Mouse (Mus musculus) hindbrain, embryonic 14.5 days (tissue): Measurements from ENCODE around the gene Mthfd1l. TPM values are rescaled to one million over a fixed set of nuclear protein-coding genes. Genes with fewer than 3 reads are reported as not detected.
"Not testable (repeated sequence)": the region's sequence is repeated elsewhere in the genome, so short reads cannot be mapped to it uniquely, and the experiment has no call there.

ENCODE experiments used
- ATAC-seq: fragments of 200-750 bp; cut with Nextera tagmentation; 2 replicates; pipeline ENCODE4 v1.8.0; 2017; ENCODE audit warnings: moderate number of reproducible peaks, mild to moderate bottlenecking, moderate TSS enrichment, moderate library complexity; ENCODE audit not compliant: low FRiP score
- DNase-seq: peaks from one replicate; pipeline ENCODE4 v3.0.0-alpha.2; 2015; ENCODE audit warnings: low spot score
- H3K27ac ChIP-seq: fragments of 300-500 bp; sonication (generic); 2 replicates; pipeline ENCODE4 v1.5.1; 2014; ENCODE audit warnings: mild to moderate bottlenecking, moderate library complexity
- H3K27me3 ChIP-seq: fragments of 300-500 bp; sonication (generic); 2 replicates; pipeline ENCODE4 v1.6.1; 2014; ENCODE audit warnings: mild to moderate bottlenecking, low read length, mixed read lengths; ENCODE audit not compliant: control insufficient read depth, insufficient read depth
- H3K36me3 ChIP-seq: fragments of 300-500 bp; sonication (generic); replicated peaks from 2 replicates; pipeline ENCODE4 v1.6.1; 2014; ENCODE audit not compliant: control insufficient read depth, insufficient read depth
- H3K4me1 ChIP-seq: fragments of 300-500 bp; sonication (generic); replicated peaks from 2 replicates; pipeline ENCODE4 v1.6.1; 2014; ENCODE audit warnings: antibody characterized with exemption, low read length, mixed read lengths; ENCODE audit not compliant: control insufficient read depth, insufficient read depth
- H3K4me2 ChIP-seq: fragments of 300-500 bp; sonication (generic); replicated peaks from 2 replicates; pipeline ENCODE4 v1.6.1; 2014; ENCODE audit warnings: mild to moderate bottlenecking, moderate library complexity
- H3K4me3 ChIP-seq: fragments of 300-500 bp; sonication (generic); replicated peaks from 2 replicates; pipeline ENCODE4 v1.5.1; 2014; ENCODE audit warnings: mild to moderate bottlenecking, low read length
- H3K9ac ChIP-seq: fragments of 300-500 bp; sonication (generic); 2 replicates; pipeline ENCODE4 v1.6.1; 2014
- H3K9me3 ChIP-seq: fragments of 300-500 bp; sonication (generic); 2 replicates; pipeline ENCODE4 v1.6.1; 2016; ENCODE audit warnings: low read length; ENCODE audit not compliant: control insufficient read depth
- WGBS: fragments of 180-500 bp; shearing (Covaris S2); extraction: QIAGEN DNeasy Blood & Tissue Kit; methylation state at CpG from one replicate; pipeline ENCODE4 v1.1.7; 2014; 5-methylcytosine and 5-hydroxymethylcytosine counted together
- polyA plus RNA-seq: library from polyadenylated mRNA; unstranded; fragments of >200 nt; fragmentation: Nextera tagmentation; extraction: Ambion mirVana; gene quantifications from 2 replicates; pipeline ENCODE4 v1.2.1, GENCODE M21; 2014

Gene Mthfd1l
- polyA plus RNA-seq, 1 experiment from 2014 or later: 8.0 TPM

DNA sequence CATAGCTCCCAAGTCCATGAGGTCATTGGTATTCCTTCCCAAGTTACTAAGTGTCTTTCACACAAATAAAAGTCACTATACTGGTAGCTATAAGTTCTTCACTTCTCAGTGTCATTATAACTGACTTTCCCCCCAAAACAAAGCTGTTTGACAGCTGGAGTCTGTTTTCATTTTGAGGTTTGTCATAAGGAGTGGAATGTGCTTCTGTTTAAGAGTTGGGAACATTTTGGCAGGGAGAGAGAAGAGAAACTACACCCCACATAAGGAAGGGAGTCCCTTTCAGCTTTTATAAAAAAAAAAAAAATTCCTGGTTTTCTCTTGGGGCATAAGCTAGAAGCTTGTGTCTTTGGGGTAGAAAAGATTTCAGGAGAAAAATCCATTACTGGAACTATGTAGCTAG lies 143.7 kb downstream of the Mthfd1l start:
- H3K9me3 ChIP-seq: no peaks in the 10 kb centered on the region
- H3K4me3 ChIP-seq: no peak overlapping the region
- DNase-seq: no peak
- H3K36me3 ChIP-seq: no peaks in the 10 kb centered on the region
- no peak overlapping the region for H3K9ac ChIP-seq
- H3K4me2 ChIP-seq: no peak overlapping the region
- H3K4me1 ChIP-seq: 0 out of 2 replicates have a peak, but pooled peaks cover 13% of the 10 kb centered on the region
- no peaks in the 10 kb centered on the region for H3K27me3 ChIP-seq
- no peak for ATAC-seq
- no peak overlapping the region for H3K27ac ChIP-seq

DNA sequence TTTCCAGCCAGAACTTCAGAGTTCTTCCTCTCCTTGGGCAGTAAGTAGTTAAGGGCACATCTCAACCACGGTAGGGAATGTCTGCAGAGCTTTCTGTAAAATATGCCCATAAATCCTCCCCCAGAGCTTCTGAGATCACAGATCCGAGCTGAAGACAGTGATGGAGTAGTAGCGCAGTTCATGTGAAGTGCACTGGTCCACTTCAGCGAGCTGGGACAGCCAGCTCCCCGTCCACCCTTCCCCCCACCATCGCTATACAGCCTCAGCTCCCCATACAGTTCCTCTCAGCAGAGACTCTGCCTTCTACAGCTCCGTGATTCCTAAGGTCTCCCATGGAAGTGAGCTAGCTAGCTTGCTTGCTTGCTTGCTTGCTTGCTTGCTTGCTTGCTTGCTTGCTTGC lies 144.2 kb downstream of the Mthfd1l start:
- Histone ChIP-seq H3K9ac (no peak overlapping the region), H3K27ac (no peak overlapping the region), H3K4me1 (0 out of 2 replicates have a peak, but pooled peaks cover 13% of the 10 kb centered on the region), H3K36me3 (no peaks in the 10 kb centered on the region), H3K4me3 (no peak overlapping the region), H3K4me2 (no peak overlapping the region), H3K27me3 (no peaks in the 10 kb centered on the region), H3K9me3 (no peaks in the 10 kb centered on the region)
- DNase-seq (no peak), ATAC-seq (no peak)
- WGBS: 52% methylated on average over 7 of the region's 7 CpGs

DNA sequence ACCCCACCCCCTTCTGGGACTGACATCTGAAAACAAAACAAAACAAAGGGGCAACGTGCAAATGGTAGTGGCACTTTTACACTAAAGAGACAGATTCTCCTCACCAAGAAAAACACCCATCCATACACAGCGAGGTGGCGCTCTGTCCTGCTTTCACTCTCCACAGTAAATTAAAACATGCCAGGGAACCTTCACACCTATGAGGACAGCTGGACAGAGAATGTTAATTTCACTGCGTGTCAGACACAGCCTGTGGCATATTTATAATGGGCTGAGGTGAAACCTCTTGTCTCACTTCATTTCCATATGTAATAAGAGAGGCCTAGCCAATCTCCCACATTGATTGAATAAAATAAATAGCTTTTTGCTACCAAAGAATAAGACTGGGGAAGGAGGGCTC lies 146.4 kb downstream of the Mthfd1l start:
- Histone ChIP-seq H3K4me1 (no peaks in the 10 kb centered on the region), H3K36me3 (no peaks in the 10 kb centered on the region), H3K9ac (no peak overlapping the region), H3K27me3 (no peaks in the 10 kb centered on the region), H3K9me3 (no peaks in the 10 kb centered on the region), H3K4me3 (no peak overlapping the region), H3K27ac (no peak overlapping the region), H3K4me2 (no peak overlapping the region)
- 64% methylated on average over 4 of the region's 4 CpGs for WGBS
- ATAC-seq (no peak), DNase-seq (no peak)

DNA sequence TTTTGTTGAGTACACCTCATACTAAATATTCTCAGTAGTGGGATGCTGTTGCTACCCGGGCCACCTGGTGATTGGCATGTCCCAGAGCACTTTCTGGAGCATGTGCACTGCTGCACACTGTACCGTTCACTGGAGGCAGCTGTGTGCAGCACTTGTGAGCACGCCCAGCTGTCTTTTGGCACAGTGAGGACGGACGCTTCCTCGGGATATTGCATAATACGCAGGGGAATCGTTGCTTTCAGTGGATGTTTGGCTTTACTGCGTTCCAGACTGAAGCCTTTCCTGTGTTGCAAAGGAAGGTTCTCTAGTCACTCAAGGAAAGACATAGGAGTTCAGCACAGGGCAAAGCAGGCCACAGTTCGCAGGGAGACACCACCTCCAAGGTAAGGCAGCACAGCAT lies 147.8 kb downstream of the Mthfd1l start:
- 76% methylated on average over 10 of the region's 10 CpGs for WGBS
- Histone ChIP-seq H3K27ac (no peak overlapping the region), H3K4me1 (no peaks in the 10 kb centered on the region), H3K4me2 (no peak overlapping the region), H3K9me3 (no peaks in the 10 kb centered on the region), H3K9ac (no peak overlapping the region), H3K4me3 (no peak overlapping the region), H3K27me3 (no peaks in the 10 kb centered on the region), H3K36me3 (no peaks in the 10 kb centered on the region)
- ATAC-seq (no peak), DNase-seq (no peak)

DNA sequence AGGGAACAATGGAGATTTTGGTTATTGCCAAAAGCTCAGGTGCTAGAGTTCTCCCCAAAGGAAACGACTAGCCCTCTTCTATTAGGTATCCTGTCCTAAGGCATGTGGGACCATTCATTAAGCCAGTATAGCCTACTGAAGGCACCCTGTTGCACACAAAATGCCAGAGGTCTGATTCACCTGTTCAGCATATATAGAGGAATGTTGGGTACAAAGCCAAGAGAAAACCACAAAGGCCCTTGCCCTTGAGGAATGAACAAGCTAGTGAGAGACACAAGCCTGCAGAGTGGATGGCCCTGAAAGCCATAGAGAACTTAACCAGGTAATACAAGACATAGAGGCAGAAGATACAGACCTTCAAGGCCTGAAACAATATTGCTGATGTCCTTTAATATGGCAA lies 148.3 kb downstream of the Mthfd1l start:
- H3K36me3 ChIP-seq: no peaks in the 10 kb centered on the region
- no peak overlapping the region for H3K27ac ChIP-seq
- no peak overlapping the region for H3K4me3 ChIP-seq
- no peak overlapping the region for H3K9ac ChIP-seq
- H3K4me1 ChIP-seq: no peaks in the 10 kb centered on the region
- H3K27me3 ChIP-seq: no peaks in the 10 kb centered on the region
- no peaks in the 10 kb centered on the region for H3K9me3 ChIP-seq
- WGBS: 93% methylated on average over 1 of the region's 1 CpGs
- no peak overlapping the region for H3K4me2 ChIP-seq
- DNase-seq: no peak
- no peak for ATAC-seq

DNA sequence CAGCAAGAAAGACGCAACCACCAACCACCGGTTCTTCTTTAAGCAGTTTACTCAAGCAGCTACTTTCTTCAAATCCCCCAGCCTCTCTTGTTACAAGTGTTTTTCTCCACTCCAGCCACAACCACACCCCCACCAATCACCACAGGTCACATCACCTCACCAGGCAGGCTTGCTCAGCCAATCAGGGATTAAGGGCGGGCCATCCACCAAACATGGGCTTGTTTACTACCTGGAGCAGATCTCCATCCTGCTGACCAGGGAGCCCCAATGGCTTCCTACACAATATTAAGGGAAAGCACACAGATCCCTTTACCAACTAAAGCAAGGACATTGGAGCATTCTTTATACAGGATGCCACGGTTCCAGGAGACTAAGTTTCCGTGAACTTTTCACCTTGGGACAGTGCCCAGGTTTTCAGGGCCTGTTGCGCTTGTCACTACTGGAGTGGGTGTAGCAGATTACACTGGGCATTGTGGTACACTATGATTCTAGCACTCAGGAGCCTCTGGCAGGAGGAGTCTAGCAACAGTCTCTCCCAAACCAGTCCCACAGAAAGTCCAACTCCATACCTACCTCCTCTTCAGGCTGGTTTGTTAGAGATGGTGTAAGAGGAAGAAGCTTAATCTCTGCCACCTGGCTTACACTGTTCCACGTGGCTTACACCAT lies 150.5 kb downstream of the Mthfd1l start:
- H3K27me3 ChIP-seq, H3K4me3 ChIP-seq, H3K9me3 ChIP-seq, H3K36me3 ChIP-seq, ATAC-seq, H3K9ac ChIP-seq, H3K4me1 ChIP-seq, H3K27ac ChIP-seq, H3K4me2 ChIP-seq, DNase-seq: not testable (repeated sequence)
- 88% methylated on average over 7 of the region's 7 CpGs for WGBS

DNA sequence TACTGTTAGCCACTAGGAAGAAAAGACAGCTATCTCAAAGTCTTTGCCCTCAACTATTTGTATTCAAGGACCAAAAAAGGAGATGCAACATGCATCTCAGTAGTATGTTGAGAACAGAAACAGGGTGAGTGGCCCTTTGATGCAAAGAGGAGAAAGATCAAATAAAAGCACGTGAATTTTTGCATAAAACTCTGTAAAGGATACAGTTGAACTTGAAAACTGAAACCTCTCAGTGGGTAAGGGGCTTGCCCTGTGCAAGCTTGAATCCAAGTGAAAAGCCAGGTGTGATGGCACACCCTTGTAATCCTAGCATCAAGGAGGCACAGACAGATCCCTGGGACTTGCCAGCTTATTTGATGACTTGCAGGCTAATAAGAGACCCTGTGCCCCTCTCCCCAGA lies 151.2 kb downstream of the Mthfd1l start:
- H3K4me2 ChIP-seq: no peak overlapping the region
- H3K4me1 ChIP-seq: no peaks in the 10 kb centered on the region
- H3K9ac ChIP-seq: no peak overlapping the region
- DNase-seq (no peak), ATAC-seq (no peak)
- no peaks in the 10 kb centered on the region for H3K9me3 ChIP-seq
- no peaks in the 10 kb centered on the region for H3K36me3 ChIP-seq
- no peak overlapping the region for H3K4me3 ChIP-seq
- WGBS: 85% methylated on average over 1 of the region's 1 CpGs
- H3K27ac ChIP-seq: no peak overlapping the region
- H3K27me3 ChIP-seq: no peaks in the 10 kb centered on the region

DNA sequence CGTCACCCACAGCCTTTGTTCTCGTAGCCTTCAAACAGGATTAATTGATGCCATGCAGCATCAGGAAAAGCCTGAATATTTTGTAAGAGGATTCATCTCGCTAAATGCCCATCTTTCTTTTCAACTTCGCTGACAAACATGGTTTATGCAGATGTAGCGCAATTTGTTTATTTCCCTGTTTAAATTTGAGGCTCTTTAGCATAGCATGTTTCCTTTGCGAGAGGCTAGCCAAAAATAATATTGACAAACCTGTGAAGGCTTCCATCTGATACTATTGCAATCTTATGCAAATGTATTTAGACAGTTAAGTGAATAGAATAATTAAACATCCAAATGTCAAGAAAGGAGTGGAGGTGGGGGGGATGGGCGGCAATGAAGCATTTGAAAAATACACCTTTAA lies 152.3 kb downstream of the Mthfd1l start:
- Histone ChIP-seq H3K9me3 (no peaks in the 10 kb centered on the region), H3K27ac (no peak overlapping the region), H3K4me2 (no peak overlapping the region), H3K27me3 (no peaks in the 10 kb centered on the region), H3K9ac (no peak overlapping the region), H3K4me1 (no peaks in the 10 kb centered on the region), H3K36me3 (no peaks in the 10 kb centered on the region), H3K4me3 (no peak overlapping the region)
- WGBS: 66% methylated on average over 7 of the region's 7 CpGs
- ATAC-seq (no peak), DNase-seq (no peak)

DNA sequence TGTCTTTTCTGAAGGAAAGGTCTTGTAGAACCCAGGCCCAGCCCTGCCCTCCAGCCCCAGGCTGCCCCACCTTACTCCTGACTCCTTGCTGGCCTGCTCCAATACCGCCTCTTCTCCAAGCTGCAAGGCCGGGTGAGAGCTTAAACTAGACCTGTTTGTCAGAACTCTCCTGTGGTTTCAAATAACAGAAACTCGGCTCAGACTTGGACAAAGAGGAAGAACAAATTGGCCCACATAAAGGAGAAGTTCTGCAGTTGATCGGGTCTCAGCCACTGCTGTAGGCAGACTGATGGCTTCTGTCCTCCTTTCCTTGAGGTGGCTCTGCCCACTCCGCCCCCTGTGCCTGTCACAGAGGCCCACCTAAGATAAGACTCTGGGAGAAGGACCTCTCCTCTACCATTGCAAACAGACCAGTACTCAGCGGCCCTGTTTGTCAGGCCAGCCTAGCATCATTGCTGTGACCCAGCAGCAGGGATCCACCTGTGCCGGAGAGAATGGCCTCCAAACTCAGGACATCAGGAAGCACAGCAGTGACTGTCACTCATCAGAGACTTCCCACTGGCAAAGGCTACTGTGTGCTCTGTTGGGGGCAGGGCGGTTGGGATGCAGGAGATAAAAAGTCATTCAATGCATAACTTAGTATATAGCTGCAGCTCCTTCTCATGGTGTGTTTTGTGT lies 153.6 kb downstream of the Mthfd1l start:
- Histone ChIP-seq H3K9me3 (no peaks in the 10 kb centered on the region), H3K4me3 (no peak overlapping the region), H3K4me2 (no peak overlapping the region), H3K36me3 (no peaks in the 10 kb centered on the region), H3K27me3 (no peaks in the 10 kb centered on the region), H3K4me1 (no peaks in the 10 kb centered on the region), H3K27ac (no peak overlapping the region), H3K9ac (no peak overlapping the region)
- WGBS: 58% methylated on average over 8 of the region's 8 CpGs
- DNase-seq: no peak
- no peak for ATAC-seq
